Mouse (Mus musculus): ENCODE data around the gene Heyl. TPM values are rescaled to one million over a fixed set of nuclear protein-coding genes. Genes with fewer than 3 reads are reported as not detected.
A peak's percentile ranks its signal among the peaks of the same experiment; 100 is the strongest.

Heyl gene
- polyA plus RNA-seq, 1 experiment: 8.3 TPM

GRCm38 (mm10) chr4:123219720-123220357 is 13.5 kb upstream of the Heyl start:
- Histone ChIP-seq H3K4me1 (ENCODE audit: control insufficient read depth, insufficient read depth, insufficient read length, low read length) (0 out of 2 replicates have a peak, but pooled peaks cover 3% of the 10 kb centered on the region), H3K27ac (replicated peaks; ENCODE audit: low read depth, low read length) (peak overlapping the region; percentile 85), H3K4me3 (ENCODE audit: insufficient read depth, low read depth, low read length) (no peak overlapping the region)

DNA sequence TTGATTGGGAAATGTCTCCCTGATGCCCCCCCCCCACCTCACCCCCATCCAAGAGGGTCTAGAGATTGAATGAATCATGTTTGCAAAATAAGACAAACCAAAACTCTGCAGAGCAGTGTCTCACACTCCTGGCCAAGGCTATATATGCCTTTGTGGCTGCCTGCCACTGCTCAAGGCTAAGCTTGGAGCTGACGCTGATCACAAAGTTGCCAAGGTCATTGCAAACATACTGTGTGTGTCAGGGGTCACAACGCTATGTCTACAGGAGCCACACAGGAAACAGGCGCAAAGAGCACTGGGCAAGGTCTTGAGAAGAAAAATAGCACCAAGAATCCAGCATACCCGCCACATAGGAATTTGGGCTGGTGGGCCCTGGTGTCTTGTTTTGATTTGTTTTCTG is 12.7 kb upstream of the Heyl start:
- 0 out of 2 replicates have a peak, but pooled peaks cover 3% of the 10 kb centered on the region for H3K4me1 ChIP-seq (ENCODE audit: control insufficient read depth, insufficient read depth, insufficient read length, low read length)
- no peak overlapping the region for H3K4me3 ChIP-seq (ENCODE audit: insufficient read depth, low read depth, low read length)
- peak overlapping the region; percentile 85 for H3K27ac ChIP-seq (replicated peaks; ENCODE audit: low read depth, low read length)

- Histone ChIP-seq H3K4me3 (ENCODE audit: insufficient read depth, low read depth, low read length) (no peak overlapping the region), H3K4me1 (ENCODE audit: control insufficient read depth, insufficient read depth, insufficient read length, low read length) (peaks cover 27% of the 10 kb centered on the region), H3K27ac (replicated peaks; ENCODE audit: low read depth, low read length) (no peak overlapping the region)
Measured at GRCm38 (mm10) chr4:123223309-123223708, 10.0 kb upstream of the Heyl start.

DNA sequence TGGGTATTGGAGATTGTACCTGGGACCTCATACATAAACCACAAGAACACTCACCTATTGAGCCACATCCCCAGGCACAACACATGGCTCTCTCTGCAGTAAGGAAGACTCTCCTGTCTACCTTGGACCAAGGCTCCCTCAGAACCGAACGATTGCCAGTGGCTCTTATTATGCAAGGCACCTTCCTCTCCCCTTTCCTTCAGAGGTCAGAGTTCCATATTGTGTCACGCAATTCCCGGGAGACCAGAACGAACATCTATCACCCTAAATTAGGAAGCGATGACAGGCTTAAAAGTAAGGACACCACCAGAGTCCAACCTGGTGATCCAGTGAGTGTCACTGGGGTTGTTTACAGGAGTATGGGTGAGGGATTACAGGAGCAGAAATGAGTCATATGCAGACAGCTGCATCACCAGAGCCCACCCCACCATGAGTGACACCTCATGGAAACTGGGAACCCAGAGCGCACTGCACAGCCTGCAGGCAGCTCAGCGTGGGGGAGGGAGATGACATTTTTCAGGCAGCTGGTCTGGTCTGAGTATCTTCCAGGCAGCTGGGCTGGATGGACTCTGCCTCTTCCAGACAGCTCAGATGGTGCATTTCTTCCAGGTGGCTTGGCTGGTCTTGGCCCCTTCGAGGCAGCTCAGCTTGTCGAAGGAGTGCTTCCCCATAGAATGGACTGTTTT is 7.5 kb upstream of the Heyl start:
- Histone ChIP-seq H3K27ac (replicated peaks; ENCODE audit: low read depth, low read length) (peak overlapping the region; percentile 19), H3K4me1 (ENCODE audit: control insufficient read depth, insufficient read depth, insufficient read length, low read length) (peaks cover 30% of the 10 kb centered on the region)

GRCm38 (mm10) chr4:123227707-123228106 is 5.6 kb upstream of the Heyl start:
- Histone ChIP-seq H3K4me1 (ENCODE audit: control insufficient read depth, insufficient read depth, insufficient read length, low read length) (peaks cover 30% of the 10 kb centered on the region), H3K27ac (replicated peaks; ENCODE audit: low read depth, low read length) (peak overlapping the region; percentile 53), H3K4me3 (ENCODE audit: insufficient read depth, low read depth, low read length) (no peak overlapping the region)

More for the DNA sequence above, 7.5 kb upstream of the Heyl start:
- no peak overlapping the region for H3K4me3 ChIP-seq (ENCODE audit: insufficient read depth, low read depth, low read length)

DNA sequence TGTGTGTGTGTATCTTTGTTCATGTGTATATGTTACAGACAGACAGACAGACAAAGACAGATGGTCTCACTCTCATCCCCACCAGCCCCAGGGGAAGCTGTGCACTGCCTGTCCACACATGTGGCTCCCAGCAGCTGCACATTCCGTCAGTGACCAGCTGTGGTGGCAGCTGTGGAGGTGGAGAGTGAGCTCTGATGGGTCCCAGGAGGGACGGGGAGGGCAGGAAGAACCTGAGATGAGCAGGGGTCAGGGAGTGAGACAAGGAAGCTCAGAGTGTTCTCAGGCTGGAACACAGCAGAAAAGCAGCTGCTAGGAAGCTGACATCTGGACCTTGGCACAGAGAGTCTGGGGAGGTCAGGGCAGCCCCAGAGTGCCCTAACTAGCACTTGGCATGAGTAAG is 5.1 kb upstream of the Heyl start:
- peaks cover 30% of the 10 kb centered on the region for H3K4me1 ChIP-seq (ENCODE audit: control insufficient read depth, insufficient read depth, insufficient read length, low read length)
- peak overlapping the region; percentile 50 for H3K27ac ChIP-seq (replicated peaks; ENCODE audit: low read depth, low read length)
- H3K4me3 ChIP-seq (ENCODE audit: insufficient read depth, low read depth, low read length): no peak overlapping the region

- peaks cover 33% of the 10 kb centered on the region for H3K4me1 ChIP-seq (ENCODE audit: control insufficient read depth, insufficient read depth, insufficient read length, low read length)
- no peak overlapping the region for H3K27ac ChIP-seq (replicated peaks; ENCODE audit: low read depth, low read length)
- no peak overlapping the region for H3K4me3 ChIP-seq (ENCODE audit: insufficient read depth, low read depth, low read length)
Measured at GRCm38 (mm10) chr4:123229166-123229565, 4.2 kb upstream of the Heyl start.

- no peak overlapping the region for H3K4me3 ChIP-seq (ENCODE audit: insufficient read depth, low read depth, low read length)
- H3K27ac ChIP-seq (replicated peaks; ENCODE audit: low read depth, low read length): no peak overlapping the region
- peaks cover 21% of the 10 kb centered on the region for H3K4me1 ChIP-seq (ENCODE audit: control insufficient read depth, insufficient read depth, insufficient read length, low read length)
Measured at GRCm38 (mm10) chr4:123232841-123233240, 515 bp upstream of the Heyl start.

DNA sequence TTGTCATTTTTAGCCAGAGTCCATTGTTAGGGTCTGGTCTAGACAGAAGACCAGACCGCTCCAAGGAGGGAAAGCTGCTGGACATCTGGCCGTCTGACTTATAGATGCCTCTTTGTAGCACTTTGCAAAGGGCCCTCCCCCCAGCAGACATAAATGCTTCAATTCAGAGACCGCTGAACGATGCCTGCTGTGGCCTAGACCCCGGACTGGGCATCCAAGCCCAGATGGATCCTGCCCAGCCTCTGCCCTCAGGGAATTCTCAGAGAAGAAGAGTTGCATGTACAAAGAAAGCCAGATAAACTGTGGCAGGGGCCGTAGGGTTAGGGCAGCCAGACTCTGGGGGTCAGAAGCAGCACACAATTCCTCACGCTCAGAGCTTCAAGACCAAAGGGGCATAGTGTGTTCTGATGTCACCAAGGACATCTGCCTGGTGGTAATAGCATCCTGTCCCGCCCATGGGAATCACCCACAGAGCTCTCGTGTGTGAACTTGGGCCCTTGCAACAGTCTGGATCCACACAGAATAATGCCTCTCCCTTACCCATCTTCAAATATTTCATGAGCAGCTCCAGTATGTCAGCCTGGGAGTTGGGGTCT is 2.6 kb downstream of the Heyl start:
- H3K4me3 ChIP-seq (ENCODE audit: insufficient read depth, low read depth, low read length): peak overlapping the region; percentile 28
- H3K27ac ChIP-seq (replicated peaks; ENCODE audit: low read depth, low read length): peak overlapping the region; percentile 58
- H3K4me1 ChIP-seq (ENCODE audit: control insufficient read depth, insufficient read depth, insufficient read length, low read length): peaks cover 24% of the 10 kb centered on the region

- peak overlapping the region; percentile 58 for H3K27ac ChIP-seq (replicated peaks; ENCODE audit: low read depth, low read length)
- peak overlapping the region; percentile 28 for H3K4me3 ChIP-seq (ENCODE audit: insufficient read depth, low read depth, low read length)
- H3K4me1 ChIP-seq (ENCODE audit: control insufficient read depth, insufficient read depth, insufficient read length, low read length): peaks cover 24% of the 10 kb centered on the region
Measured at GRCm38 (mm10) chr4:123236431-123237031, 3.2 kb downstream of the Heyl start.

GRCm38 (mm10) chr4:123237386-123238266 is 4.3 kb downstream of the Heyl start:
- H3K4me3 ChIP-seq (ENCODE audit: insufficient read depth, low read depth, low read length): no peak overlapping the region
- H3K4me1 ChIP-seq (ENCODE audit: control insufficient read depth, insufficient read depth, insufficient read length, low read length): peaks cover 24% of the 10 kb centered on the region
- H3K27ac ChIP-seq (replicated peaks; ENCODE audit: low read depth, low read length): peak overlapping the region; percentile 75

DNA sequence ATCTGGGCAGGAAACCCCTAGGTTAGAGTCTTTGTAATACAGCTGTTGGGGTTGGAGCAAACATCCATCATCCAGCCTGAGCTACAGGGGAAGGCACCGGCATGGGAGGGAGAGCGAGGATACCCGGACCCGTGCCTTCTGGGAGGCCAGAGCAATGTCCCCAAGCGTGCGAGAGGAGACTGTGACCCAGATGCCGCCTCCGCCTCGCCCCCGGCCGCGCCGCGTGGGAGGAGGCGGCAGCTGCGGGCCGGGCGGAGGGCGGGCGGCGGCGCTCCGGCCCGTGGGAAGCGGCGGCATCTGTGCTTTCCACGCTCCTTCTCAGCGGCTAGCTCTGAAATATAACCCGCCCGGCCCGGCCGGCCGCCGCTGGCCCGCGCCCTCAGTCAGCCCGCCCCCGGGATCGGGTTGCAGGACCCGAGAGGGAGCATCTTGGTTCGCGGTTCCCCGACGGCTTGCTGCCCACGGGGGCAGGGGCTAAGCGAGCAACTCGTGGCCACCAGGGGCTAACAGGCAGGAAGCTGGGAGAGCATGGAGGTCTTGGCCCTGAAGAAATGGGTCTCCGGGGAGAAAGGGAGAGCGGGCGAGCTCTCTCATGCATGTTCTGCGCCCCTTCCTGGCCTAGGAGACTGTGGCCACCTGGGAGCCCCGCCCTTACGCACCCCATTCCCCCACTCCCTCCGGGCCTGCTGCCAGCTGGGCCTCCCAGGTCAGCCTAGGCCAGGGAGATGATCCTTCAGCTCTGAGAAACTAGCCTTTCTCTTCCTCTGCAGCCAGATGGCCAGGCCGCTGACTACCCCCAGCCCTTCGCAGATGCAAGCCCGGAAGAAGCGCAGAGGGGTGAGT is 6.2 kb downstream of the Heyl start:
- H3K4me3 ChIP-seq (ENCODE audit: insufficient read depth, low read depth, low read length): peak overlapping the region; percentile 29
- H3K4me1 ChIP-seq (ENCODE audit: control insufficient read depth, insufficient read depth, insufficient read length, low read length): peaks cover 22% of the 10 kb centered on the region
- H3K27ac ChIP-seq (replicated peaks; ENCODE audit: low read depth, low read length): peak overlapping the region; percentile 75

GRCm38 (mm10) chr4:123246221-123246620 is 12.9 kb downstream of the Heyl start:
- Histone ChIP-seq H3K27ac (replicated peaks; ENCODE audit: low read depth, low read length) (peak overlapping the region; percentile 20; the same call in 1 of the 2 replicates), H3K4me3 (ENCODE audit: insufficient read depth, low read depth, low read length) (no peak overlapping the region), H3K4me1 (ENCODE audit: control insufficient read depth, insufficient read depth, insufficient read length, low read length) (peaks cover 11% of the 10 kb centered on the region; the same call in 1 of the 2 replicates)

DNA sequence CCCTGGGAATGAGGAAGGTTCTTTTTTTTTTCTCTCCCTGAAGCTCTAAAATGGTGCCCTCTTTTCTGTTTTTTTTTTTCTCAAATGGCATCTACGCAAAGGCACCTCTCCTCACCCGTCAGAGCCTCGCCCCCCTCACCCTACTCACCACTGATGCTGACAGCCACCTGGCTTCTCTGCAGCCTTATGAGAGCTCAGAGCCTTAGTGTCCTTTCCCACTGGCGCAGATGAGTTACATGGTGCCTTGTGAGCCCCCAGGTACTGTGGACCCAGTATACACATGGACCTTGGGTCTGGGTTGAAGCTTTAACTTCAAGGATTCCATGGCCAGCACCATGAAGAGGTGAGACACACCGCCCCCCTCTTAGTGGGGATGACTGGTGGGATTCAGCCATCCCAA is 13.3 kb downstream of the Heyl start:
- H3K4me1 ChIP-seq (ENCODE audit: control insufficient read depth, insufficient read depth, insufficient read length, low read length): peaks cover 11% of the 10 kb centered on the region; the same call in 1 of the 2 replicates
- H3K4me3 ChIP-seq (ENCODE audit: insufficient read depth, low read depth, low read length): no peak overlapping the region
- peak overlapping the region; percentile 69 for H3K27ac ChIP-seq (replicated peaks; ENCODE audit: low read depth, low read length)

Data from brown adipose tissue, adult 24 weeks (tissue).